Mouse (Mus musculus) G1E-ER4 (cell line): ENCODE measurements around the gene Ntmt1. TPM values are rescaled to one million over a fixed set of nuclear protein-coding genes. Genes with fewer than 3 reads are reported as not detected.

Experiments
- GATA1 ChIP-seq: IDR thresholded peaks from one replicate; pipeline ENCODE4 v1.8.0; 2012; ENCODE audit warnings: low read length, inconsistent platforms
- polyA plus RNA-seq: library from polyadenylated mRNA; stranded (reverse); fragments of >175 nt; gene quantifications from 2 replicates; pipeline ENCODE4 v1.2.3, GENCODE M21; 2012

Gene Ntmt1
- polyA plus RNA-seq, 1 experiment: 78.9 TPM

- TF ChIP-seq GATA1: no peak
These were observed 4.0 kb upstream of the Ntmt1 start, which contains the start of gene 1700001O22Rik for GRCm38 (mm10) chr2:30803604-30804003. Gene 1700001O22Rik (minus strand): TSS chr2:30803661.

GRCm38 (mm10) chr2:30805983-30806382, 1.6 kb upstream of the Ntmt1 start:
- TF ChIP-seq GATA1: no peak

DNA sequence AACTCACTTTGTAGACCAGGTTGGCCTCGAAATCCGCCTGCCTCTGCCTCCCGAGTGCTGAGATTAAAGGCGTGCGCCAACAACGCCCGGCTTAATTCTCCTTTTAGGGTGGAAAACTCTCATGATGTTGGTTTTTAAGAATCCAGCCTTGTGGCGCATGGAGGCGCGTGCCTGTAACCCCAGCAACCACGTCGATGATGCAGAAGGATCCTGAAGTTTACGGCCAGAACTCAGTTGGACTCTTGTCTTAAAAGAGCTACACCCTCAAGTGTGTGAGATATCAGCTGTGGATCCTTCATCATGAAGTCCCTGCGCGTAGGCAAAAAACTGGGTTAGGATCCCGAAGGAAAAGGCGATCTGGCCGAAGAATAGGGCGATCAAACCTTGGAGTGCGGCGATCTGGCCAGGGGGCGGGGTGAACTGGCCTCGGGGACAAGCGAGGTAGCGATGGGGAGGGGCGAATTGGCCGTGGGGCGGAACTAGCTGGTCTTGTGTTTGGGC, 429 bp upstream of the Ntmt1 start:
- TF ChIP-seq GATA1: no peak

DNA sequence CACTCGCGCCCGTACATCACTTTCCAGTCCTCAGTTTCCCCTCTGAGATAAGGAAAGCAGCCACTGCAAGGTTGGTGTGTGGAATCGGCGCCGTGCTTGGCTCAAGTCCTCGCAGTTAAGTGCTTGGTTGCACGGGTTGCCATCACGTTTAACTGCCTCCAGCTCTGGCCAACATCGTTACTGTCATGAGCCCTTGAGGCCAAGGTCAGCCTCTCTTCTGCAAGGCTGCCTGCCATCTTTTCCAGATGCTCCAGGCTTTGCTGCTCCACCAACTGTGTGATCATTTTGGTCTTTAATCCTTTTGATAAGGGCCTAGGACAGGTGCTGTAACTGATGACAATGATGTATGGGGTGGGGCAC, 650 bp downstream of the Ntmt1 start:
- no peak for TF ChIP-seq GATA1

DNA sequence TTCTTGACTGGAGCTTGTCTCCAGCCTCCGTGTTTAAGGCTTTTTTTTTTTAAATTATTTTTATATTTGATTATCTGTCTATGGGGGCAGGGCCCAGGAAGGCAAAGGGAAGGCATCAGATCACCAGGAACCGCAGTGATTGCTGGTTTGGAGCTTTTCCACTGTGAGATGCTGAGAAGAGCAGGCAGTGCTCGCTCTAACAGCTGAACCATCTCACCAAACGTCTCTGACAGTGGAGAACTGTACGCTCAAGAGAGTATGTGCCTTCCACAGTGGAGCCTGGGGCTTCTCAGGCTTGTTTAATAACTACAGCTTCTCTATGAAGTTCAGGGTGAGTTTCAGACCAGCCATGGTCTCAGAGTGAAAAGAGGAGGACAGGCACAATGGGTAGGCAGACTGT, 1.9 kb downstream of the Ntmt1 start:
- no peak for TF ChIP-seq GATA1

GRCm38 (mm10) chr2:30810573-30810972, 2.9 kb downstream of the Ntmt1 start:
- no peak for TF ChIP-seq GATA1

- TF ChIP-seq GATA1: no peak
These were observed 8.8 kb downstream of the Ntmt1 start for GRCm38 (mm10) chr2:30816383-30816782.

DNA sequence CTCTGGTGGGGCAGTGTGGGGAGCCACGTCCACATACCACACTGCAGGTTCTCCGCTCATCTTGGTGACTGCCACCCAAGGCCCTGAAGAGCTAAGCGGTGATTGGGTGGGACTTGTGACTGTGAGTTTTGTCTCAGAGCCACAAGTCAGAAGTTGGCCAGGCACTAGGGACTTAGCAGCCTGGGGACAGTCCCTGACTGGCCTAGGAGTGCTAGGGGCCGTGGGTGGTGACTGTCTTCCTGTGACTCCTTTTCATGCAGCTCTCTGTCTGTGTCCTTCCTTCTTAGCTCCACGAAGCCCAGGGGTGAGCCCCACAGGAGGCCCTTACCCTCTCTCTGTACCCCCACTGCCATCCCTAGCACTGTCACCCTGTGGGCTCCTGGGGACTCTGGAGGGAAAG, 12.2 kb downstream of the Ntmt1 start:
- TF ChIP-seq GATA1: no peak

DNA sequence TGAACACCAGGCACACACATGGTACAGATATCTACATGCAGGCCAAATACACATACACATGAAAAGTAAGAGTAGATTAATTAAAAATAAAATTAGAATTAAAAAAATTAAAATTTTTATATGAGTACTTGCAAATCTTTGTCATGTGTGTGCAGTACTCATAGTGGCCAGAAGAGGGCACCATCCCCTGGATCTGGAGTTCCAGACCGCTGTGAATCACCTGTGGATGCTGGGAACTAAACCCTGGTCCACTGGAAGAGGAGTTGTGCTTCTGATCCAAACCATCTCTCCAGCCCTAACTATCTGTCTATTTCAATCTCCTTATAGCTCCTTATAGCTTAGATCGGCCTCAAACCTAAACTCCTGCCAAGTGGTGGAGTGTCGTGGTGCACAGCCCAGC, 13.4 kb downstream of the Ntmt1 start:
- no peak for TF ChIP-seq GATA1

- no peak for TF ChIP-seq GATA1
These were observed 14.8 kb downstream of the Ntmt1 start for GRCm38 (mm10) chr2:30822460-30822859.

DNA sequence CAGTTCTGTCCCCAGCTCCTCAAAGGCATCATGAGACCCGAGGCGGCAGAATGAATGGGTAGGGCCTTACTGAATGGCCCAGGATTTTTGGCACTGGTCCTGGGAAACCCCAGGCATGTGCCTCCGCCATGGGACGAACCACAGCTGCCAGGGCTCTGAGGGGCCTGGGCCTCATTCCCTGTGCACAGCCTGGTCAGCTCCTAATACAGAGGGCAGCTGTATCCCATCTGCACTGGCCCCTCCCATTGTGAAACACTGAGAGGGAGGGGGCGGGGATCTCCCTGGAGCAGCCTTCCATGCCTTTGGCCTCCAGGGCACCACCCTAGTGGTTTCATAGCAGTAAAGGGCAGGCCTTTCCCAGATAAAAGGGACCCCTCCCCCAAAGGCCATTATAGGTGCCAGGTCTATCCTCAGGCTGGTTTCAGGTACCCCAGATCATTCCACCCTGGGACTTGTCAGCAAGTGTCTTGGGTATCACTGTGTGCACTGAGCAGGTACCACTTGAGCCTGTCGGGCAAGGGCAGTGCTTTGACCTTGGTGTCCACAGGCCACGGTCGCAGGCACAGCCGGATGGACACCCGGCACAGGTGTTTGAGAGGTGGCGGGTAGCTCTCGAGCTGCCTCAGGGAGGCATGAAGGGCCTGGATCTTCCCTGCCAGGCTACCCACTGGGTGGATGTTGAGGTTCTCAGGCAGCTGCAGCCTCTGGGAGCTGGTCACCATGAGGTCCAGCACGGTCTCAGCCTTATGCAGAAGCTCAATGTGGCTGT, 15.9 kb downstream of the Ntmt1 start:
- no peak for TF ChIP-seq GATA1

- TF ChIP-seq GATA1: peak; percentile 9
These were observed 19.5 kb downstream of the Ntmt1 start for GRCm38 (mm10) chr2:30826825-30827748.

DNA sequence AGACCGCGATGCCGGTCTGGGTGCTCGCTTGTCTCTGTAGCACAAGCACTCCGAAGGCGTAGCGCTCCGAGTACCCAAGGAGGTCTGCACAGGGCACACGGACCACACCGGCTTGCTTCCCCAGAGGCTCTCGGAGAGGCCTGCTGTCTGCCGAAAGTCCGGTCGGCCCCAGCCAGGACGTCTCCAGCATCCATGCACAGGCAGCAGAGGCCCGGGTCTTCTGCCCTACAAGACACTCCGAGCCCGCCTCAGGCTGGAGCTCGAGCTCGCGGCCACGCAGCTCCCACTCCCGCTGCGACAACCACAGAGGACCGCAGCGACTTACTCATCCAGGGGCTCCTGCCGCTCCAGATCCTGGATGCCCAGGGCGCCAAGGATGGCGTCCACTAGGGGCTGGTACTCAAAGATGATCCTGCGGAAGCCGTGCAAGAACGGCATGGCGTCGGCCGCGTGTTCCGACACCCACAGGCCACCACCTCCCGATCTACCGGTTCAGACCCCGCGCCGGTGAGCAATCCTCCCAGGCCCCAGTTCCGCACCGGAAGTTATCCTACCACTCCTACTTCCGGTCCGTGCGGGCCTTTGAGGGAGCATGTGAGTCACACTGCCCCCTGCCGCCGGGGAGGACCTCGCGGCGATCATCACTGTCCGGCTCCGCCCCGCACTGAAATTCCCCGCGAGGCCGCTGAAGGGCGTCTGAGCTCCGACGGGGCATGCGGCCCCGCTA, 20.3 kb downstream of the Ntmt1 start:
- no peak for TF ChIP-seq GATA1

GRCm38 (mm10) chr2:30829315-30829714, 21.7 kb downstream of the Ntmt1 start:
- TF ChIP-seq GATA1: no peak

DNA sequence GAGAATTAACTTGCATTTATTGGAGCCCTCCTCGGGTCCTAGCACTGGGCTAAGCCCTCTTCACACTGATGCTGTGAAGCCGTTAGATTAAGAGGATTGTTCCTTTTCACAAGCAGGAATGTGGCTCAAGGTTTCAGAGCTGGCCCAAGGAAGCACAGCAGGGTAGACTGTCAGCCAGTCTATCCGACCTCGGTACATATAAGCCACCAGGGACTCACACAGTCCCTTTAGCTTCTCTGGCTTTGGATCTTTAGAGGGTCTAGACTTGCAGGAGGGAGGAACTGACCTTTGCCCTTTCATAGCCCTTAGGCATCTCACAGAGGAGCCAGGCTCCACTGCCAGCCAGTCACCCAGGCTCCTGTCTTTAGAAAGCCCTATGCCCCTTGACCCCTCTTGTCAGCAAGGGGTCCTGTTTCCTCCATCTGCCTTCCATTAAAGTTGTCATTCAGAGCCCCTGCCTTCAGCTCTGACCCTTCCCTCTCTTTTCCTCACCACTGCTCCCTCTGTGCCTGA, 22.7 kb downstream of the Ntmt1 start, which contains the start of gene Asb6:
Gene Asb6, minus strand, starts transcription at position 51 of the 513 bp plus-strand sequence.
- no peak for TF ChIP-seq GATA1
